Mouse (Mus musculus) hematopoietic multipotent progenitor cell, adult 10-12 weeks (in vitro differentiated cells): Measurements from ENCODE around the gene Fitm2. TPM values are rescaled to one million over a fixed set of nuclear protein-coding genes. Genes with fewer than 3 reads are reported as not detected.

ENCODE experiments used
- polyA plus RNA-seq: library from polyadenylated mRNA; stranded (reverse); fragments of >175 nt; gene quantifications from 2 replicates; pipeline ENCODE4 v1.2.3, GENCODE M21; 2012; ENCODE audit warnings: low replicate concordance

The Fitm2 gene
- 2.7 and 3.3 TPM in 2 replicates for polyA plus RNA-seq

DNA sequence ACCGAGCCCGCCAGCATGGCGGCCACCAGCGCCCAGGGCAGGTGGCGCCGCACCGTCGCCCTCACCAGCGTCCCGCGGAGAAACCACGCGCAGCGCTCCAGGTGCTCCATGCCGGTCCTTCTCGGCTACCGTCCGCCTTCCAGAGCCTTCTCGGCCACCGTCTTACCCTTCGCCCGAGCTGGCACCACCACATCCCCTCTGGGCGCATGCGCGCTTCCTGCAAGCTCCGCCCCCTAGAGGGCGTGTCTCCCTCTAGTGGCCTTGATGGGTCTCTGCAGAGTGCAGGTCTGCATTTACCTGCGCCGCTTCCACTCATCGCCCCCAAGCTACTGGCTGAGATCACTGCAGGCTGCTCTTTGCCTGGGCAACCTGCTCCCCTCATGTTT is at the start of gene Fitm2:
Gene Fitm2 (minus strand): TSS at position 164 of the 386 bp plus-strand sequence.

DNA sequence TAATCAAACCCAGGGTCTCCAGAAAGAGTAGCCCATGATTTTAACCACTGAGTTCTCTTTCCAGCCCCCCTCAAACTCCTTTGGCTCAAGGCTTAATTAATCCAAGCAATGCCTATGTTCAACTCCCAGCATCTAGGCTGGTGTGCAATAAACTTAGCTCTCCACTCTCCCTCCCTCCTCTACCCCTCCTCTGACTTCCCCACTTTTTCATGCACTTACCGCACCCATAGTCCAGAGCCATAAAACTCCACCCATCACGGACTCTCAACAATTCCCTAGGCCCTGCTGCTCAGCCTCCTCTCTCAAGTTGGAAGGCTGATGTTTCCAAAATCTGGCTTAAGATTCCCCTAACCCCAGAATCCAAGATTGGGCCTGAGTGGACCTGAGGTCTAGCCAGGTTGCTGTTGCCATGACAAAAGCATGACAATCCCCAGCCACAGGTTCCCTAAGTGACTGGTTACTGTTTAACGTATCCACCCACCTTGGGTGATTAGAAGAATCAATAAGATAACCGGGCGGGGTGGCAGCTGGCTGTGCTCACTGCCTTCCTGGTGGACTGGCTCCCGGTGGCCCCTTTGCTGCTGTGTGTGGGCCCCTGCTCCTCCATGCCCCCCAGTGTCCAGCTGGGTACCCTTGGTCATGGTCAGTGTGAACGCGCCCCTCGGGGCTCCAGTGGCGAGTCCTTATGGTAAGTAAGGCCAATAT is 34.0 kb upstream of the Fitm2 start, which contains the start of gene Hnf4a:
Gene Hnf4a (plus strand): TSS at position 509 of the 705 bp plus-strand sequence.

DNA sequence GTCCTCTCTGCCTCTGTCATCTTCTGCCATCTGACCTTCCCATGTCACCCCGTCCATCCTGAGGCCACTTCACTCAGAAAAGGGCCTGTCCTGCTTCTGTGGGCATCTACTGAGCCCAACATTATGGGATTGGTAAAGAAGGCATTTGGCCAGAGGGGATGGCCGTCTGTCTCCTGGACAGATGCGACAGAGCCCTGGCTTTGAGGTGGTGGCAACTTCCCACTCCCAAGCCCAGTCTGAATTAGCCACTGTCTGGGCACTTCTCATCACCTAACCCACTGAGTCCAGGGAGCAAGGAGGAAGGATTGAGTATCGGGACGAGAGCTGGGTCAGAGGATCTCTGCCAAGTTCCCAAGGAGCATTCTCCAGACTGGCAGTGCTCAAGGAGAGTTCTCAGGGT is 19.6 kb upstream of the Fitm2 start, which contains the start of gene R3hdml:
Gene R3hdml (plus strand): TSS at position 301 of the 400 bp plus-strand sequence.

DNA sequence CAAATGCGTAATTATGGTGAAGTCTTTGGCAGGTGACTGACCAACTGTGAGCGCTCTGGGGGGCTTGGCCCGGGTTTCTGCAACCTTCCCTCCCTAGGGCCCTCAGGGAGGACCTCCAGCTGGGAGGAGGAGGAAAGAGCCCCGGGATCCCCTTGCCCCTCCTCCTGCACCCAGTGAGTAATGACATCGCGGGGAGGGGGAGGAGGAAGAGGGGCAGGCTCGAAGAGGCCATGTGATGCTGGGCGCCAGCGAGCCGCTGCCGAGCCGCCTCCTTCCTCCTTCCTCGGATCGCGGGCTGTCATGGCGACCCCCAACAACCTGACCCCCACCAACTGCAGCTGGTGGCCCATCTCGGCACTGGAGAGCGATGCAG is 34.2 kb downstream of the Fitm2 start, which contains the start of gene Gdap1l1:
Gene Gdap1l1 (plus strand): TSS at position 231 of the 373 bp plus-strand sequence.

DNA sequence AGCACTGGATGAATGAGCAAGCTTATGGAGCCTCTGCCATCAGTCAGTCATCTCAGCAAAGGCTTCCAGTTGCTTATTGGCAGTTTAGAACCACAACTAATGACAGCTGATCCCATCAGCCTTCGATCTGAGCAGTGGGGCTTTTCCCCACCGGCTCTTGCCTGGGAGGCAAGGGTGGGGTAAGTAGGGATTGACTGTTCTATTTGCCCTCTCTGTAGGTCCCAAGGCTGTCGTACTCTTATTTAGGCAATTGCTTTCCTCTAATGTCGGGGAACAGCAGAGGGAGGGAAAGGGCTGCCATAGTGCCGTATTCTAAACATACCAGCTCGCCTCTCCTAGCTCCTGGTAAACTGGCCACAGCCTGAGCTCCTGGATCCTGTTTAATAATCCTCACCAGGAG is 47.8 kb downstream of the Fitm2 start, which contains the start of gene Oser1:
Gene Oser1 (minus strand): TSS at position 101 of the 400 bp plus-strand sequence.

Other genes starting within 250 kb of the Fitm2 start
- 0.03 and 0.04 TPM in 2 replicates for gene Jph2, start 74.6 kb downstream of the Fitm2 start, polyA plus RNA-seq
- 6.1 and 6.9 TPM in 2 replicates for gene Oser1, start 47.9 kb downstream of the Fitm2 start, polyA plus RNA-seq
- gene Gdap1l1, start 34.2 kb downstream of the Fitm2 start, polyA plus RNA-seq, result not detected in 2 replicates
- not detected in 2 replicates for gene R3hdml, start 19.7 kb upstream of the Fitm2 start, polyA plus RNA-seq
- gene Hnf4a, start 34.2 kb upstream of the Fitm2 start, polyA plus RNA-seq, result 0.16 TPM in 1 of 2 replicates, not detected in the other
- gene Ttpal, start 129.7 kb upstream of the Fitm2 start, polyA plus RNA-seq, result 55.9 and 120 TPM in 2 replicates
- 147 and 245 TPM in 2 replicates for gene Serinc3, start 172.5 kb upstream of the Fitm2 start, polyA plus RNA-seq
- 531 and 907 TPM in 2 replicates for gene Pkig, start 185.8 kb upstream of the Fitm2 start, polyA plus RNA-seq